Mouse (Mus musculus) cerebellum, adult (tissue): Measurements from ENCODE around the gene Npb.
"Not testable (repeated sequence)": the region's sequence is repeated elsewhere in the genome, so short reads cannot be mapped to it uniquely, and the experiment has no call there.

Source experiments
- ATAC-seq: cut with Nextera tagmentation; 2 replicates; pipeline ENCODE4 v1.9.2; 2017; ENCODE audit warnings: mild to moderate bottlenecking, moderate library complexity, mixed read lengths; ENCODE audit not compliant: insufficient number of reproducible peaks, low FRiP score, low TSS enrichment

The Npb gene

GRCm38 (mm10) chr11:120579316-120580107 lies 28.8 kb upstream of the Npb start:
- ATAC-seq: no peak

- no peak for ATAC-seq
Observed at GRCm38 (mm10) chr11:120580190-120580589, 28.1 kb upstream of the Npb start.

- no peak for ATAC-seq
Observed at GRCm38 (mm10) chr11:120580871-120581331, 27.4 kb upstream of the Npb start.

- peak; percentile 60; the same call in 1 of the 2 replicates for ATAC-seq
Observed at GRCm38 (mm10) chr11:120581490-120582267, 26.6 kb upstream of the Npb start, which contains the start of gene Arhgdia. TSS of gene Arhgdia (minus strand) at chr11:120581624.

GRCm38 (mm10) chr11:120582268-120582981 lies 25.9 kb upstream of the Npb start:
- no peak for ATAC-seq

GRCm38 (mm10) chr11:120582982-120583293 lies 25.3 kb upstream of the Npb start:
- ATAC-seq: not testable (repeated sequence)

- no peak for ATAC-seq
Observed at GRCm38 (mm10) chr11:120583937-120584336, 24.3 kb upstream of the Npb start.

GRCm38 (mm10) chr11:120588531-120588930 lies 19.7 kb upstream of the Npb start:
- no peak for ATAC-seq

- no peak; the same call in 1 of the 2 replicates for ATAC-seq
Observed at GRCm38 (mm10) chr11:120597240-120598235, 10.7 kb upstream of the Npb start.

- ATAC-seq: peak; percentile 96
Observed at GRCm38 (mm10) chr11:120598283-120598989, 9.8 kb upstream of the Npb start, which contains the start of the genes Alyref and Anapc11. TSS of gene Alyref (minus strand) at chr11:120598365. TSS of gene Anapc11 (plus strand) at chr11:120598421.

GRCm38 (mm10) chr11:120598990-120599549 lies 9.2 kb upstream of the Npb start:
- no peak for ATAC-seq

- no peak for ATAC-seq
Observed at GRCm38 (mm10) chr11:120600716-120601115, 7.6 kb upstream of the Npb start.

GRCm38 (mm10) chr11:120603545-120603944 lies 4.7 kb upstream of the Npb start:
- no peak for ATAC-seq

GRCm38 (mm10) chr11:120605667-120606066 lies 2.6 kb upstream of the Npb start:
- ATAC-seq: no peak

- ATAC-seq: no peak
Observed at GRCm38 (mm10) chr11:120606764-120607163, 1.5 kb upstream of the Npb start.

GRCm38 (mm10) chr11:120609250-120609649 lies 973 bp downstream of the Npb start:
- ATAC-seq: no peak

- no peak for ATAC-seq
Observed at GRCm38 (mm10) chr11:120610477-120611046, 2.3 kb downstream of the Npb start.

- peak; percentile 61 for ATAC-seq
Observed at GRCm38 (mm10) chr11:120612763-120613162, 4.5 kb downstream of the Npb start.
